Mouse (Mus musculus) liver, embryonic 12.5 days (tissue): ENCODE measurements around the gene BC030867. TPM values are rescaled to one million over a fixed set of nuclear protein-coding genes. Genes with fewer than 3 reads are reported as not detected.

Source experiments
- ATAC-seq: fragments of 200-750 bp; cut with Nextera tagmentation; 2 replicates; pipeline ENCODE4 v1.8.0; 2017; ENCODE audit warnings: moderate number of reproducible peaks, mild to moderate bottlenecking, moderate library complexity
- H3K27ac ChIP-seq: fragments of 300-500 bp; sonication (generic); 2 replicates; pipeline ENCODE4 v1.5.1; 2016; ENCODE audit warnings: mild to moderate bottlenecking
- H3K27me3 ChIP-seq: fragments of 300-500 bp; sonication (generic); replicated peaks from 2 replicates; pipeline ENCODE4 v1.6.1; 2016; ENCODE audit warnings: mild to moderate bottlenecking, moderate library complexity
- H3K36me3 ChIP-seq: fragments of 300-500 bp; sonication (generic); 2 replicates; pipeline ENCODE4 v1.6.1; 2016; ENCODE audit warnings: mild to moderate bottlenecking, moderate library complexity
- H3K4me1 ChIP-seq: fragments of 300-500 bp; sonication (generic); 2 replicates; pipeline ENCODE4 v1.6.1; 2016
- H3K4me2 ChIP-seq: fragments of 300-500 bp; sonication (generic); 2 replicates; pipeline ENCODE4 v1.6.1; 2016; ENCODE audit warnings: mild to moderate bottlenecking, moderate library complexity
- H3K4me3 ChIP-seq: fragments of 300-500 bp; sonication (generic); 2 replicates; pipeline ENCODE4 v1.5.1; 2016; ENCODE audit warnings: mild to moderate bottlenecking, moderate library complexity
- H3K9ac ChIP-seq: fragments of 300-500 bp; sonication (generic); 2 replicates; pipeline ENCODE4 v1.6.1; 2016; ENCODE audit warnings: mild to moderate bottlenecking, moderate library complexity
- H3K9me3 ChIP-seq: fragments of 300-500 bp; sonication (generic); replicated peaks from 2 replicates; pipeline ENCODE4 v1.6.1; 2016; ENCODE audit warnings: mild to moderate bottlenecking, moderate library complexity
- WGBS: fragments of 180-500 bp; shearing (Covaris S2); methylation state at CpG from one replicate; pipeline ENCODE4 v1.1.7; 2016; ENCODE audit not compliant: insufficient replicate concordance; 5-methylcytosine and 5-hydroxymethylcytosine counted together
- polyA plus RNA-seq: library from polyadenylated mRNA; unstranded; fragments of >200 nt; fragmentation: Nextera tagmentation; extraction: Ambion mirVana; gene quantifications from 2 replicates; pipeline ENCODE4 v1.2.1, GENCODE M21; 2016

The BC030867 gene
- polyA plus RNA-seq, 1 experiment from 2014 or later: 19.5 TPM

- Histone ChIP-seq H3K27me3 (peaks cover 22% of the 10 kb centered on the region), H3K4me2 (no peak overlapping the region), H3K4me3 (no peak overlapping the region), H3K27ac (no peak overlapping the region), H3K9ac (no peak overlapping the region), H3K36me3 (no peaks in the 10 kb centered on the region), H3K4me1 (peaks cover 22% of the 10 kb centered on the region), H3K9me3 (no peaks in the 10 kb centered on the region)
- 76% methylated on average over 6 of the region's 6 CpGs for WGBS
- ATAC-seq: no peak
These were observed 8.0 kb upstream of the BC030867 start for GRCm38 (mm10) chr11:102240636-102241035.

DNA sequence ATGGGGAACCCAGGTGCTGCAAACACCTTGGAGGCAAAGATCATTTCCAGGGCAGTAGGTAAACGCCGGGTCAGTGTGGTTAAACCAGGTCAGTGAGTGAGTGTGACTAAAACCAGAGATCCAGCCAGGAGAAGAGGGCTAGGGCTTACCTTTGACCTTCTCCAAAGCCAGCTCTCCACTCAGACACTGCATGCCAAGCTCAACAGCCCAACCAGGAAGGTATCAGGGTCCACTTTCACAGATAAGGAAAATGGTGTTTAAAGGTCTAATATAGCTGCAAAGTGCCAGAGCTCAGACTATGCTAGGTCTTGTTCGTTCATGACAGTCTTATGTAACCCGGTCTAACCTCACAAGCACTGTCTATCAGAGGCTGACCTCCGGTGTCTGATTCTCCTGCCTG is 7.4 kb upstream of the BC030867 start:
- Histone ChIP-seq H3K4me2 (no peak overlapping the region), H3K9me3 (no peaks in the 10 kb centered on the region), H3K9ac (no peak overlapping the region), H3K27me3 (peaks cover 26% of the 10 kb centered on the region), H3K4me1 (peaks cover 16% of the 10 kb centered on the region), H3K36me3 (no peaks in the 10 kb centered on the region), H3K4me3 (no peak overlapping the region), H3K27ac (no peak overlapping the region)
- 0 out of 2 replicates have a peak, but pooled peaks have one; percentile 37 for ATAC-seq
- WGBS: 66% methylated on average over 5 of the region's 5 CpGs

DNA sequence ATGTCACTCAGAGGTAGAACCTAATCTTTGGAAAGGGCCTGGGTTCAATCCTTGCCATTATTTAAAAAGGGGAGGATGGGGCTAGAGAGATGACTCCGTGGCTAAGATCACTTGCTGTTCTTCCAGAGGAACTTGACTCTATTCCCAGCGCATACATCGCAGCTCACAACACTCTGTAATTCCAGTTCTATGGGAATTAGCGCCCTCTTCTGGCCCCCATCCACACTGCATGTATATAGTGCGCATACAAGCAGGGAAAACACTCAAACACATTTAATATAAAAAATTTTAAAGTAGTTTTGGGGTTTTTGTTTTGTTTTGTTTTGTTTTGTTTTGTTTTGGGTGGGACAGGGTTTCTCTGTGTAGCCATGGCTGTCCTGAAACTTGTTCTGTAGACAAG is 6.8 kb upstream of the BC030867 start:
- H3K4me1 ChIP-seq: peaks cover 12% of the 10 kb centered on the region
- H3K4me3 ChIP-seq: no peak overlapping the region
- ATAC-seq: no peak
- H3K36me3 ChIP-seq: no peaks in the 10 kb centered on the region
- H3K9ac ChIP-seq: no peak overlapping the region
- no peak overlapping the region for H3K4me2 ChIP-seq
- H3K27ac ChIP-seq: no peak overlapping the region
- whole genome bisulfite sequencing: 50% methylated on average over 5 of the region's 5 CpGs
- no peaks in the 10 kb centered on the region for H3K9me3 ChIP-seq
- peaks cover 26% of the 10 kb centered on the region for H3K27me3 ChIP-seq

GRCm38 (mm10) chr11:102244926-102245449 is 3.7 kb upstream of the BC030867 start:
- Histone ChIP-seq H3K9ac (peak overlapping the region; percentile 48; the same call in 1 of the 2 replicates), H3K36me3 (no peaks in the 10 kb centered on the region), H3K27ac (no peak overlapping the region), H3K9me3 (no peaks in the 10 kb centered on the region), H3K4me2 (peak overlapping the region; percentile 60), H3K27me3 (peaks cover 20% of the 10 kb centered on the region), H3K4me3 (peak overlapping the region; percentile 36), H3K4me1 (peaks cover 21% of the 10 kb centered on the region)
- WGBS: 2% methylated on average over 32 of the region's 32 CpGs
- ATAC-seq: no peak

DNA sequence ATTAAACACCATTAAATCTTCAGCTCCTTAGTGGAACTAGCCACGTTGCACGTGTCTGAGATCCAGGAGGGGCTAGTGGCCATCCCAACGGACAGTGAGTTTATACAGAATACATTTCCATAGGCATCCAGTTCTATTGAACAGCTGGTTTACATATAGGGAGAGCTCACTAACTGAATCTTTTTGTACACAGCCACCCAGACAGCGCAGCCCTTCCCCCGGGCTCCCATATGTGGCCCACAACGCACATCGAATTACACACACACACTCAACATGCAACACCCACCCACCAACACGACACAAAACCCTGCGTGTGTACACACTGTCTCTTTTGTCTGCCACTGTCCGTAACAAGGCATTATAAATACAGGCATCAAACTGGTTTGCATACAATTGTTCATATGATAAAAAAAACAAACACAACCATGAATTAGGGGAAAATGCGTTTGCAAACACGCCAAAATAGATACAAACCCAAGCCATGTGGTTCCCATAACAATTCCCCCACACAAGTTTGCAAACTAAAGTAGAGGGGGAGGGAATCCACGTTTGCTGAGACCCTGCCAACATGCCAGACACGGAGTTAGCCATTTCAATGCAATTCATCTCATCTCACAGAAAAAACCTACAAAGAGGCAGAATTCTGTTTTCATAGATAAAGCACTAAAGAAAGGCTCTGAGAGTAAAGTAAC is 3.0 kb upstream of the BC030867 start:
- no peaks in the 10 kb centered on the region for H3K9me3 ChIP-seq
- peaks cover 20% of the 10 kb centered on the region for H3K27me3 ChIP-seq
- H3K9ac ChIP-seq: peak overlapping the region; percentile 48; the same call in 1 of the 2 replicates
- no peak overlapping the region; the same call in 1 of the 2 replicates for H3K4me3 ChIP-seq
- ATAC-seq: no peak
- peaks cover 3% of the 10 kb centered on the region for H3K36me3 ChIP-seq
- peaks cover 21% of the 10 kb centered on the region for H3K4me1 ChIP-seq
- H3K4me2 ChIP-seq: peak overlapping the region; percentile 60
- 64% methylated on average over 14 of the region's 14 CpGs for WGBS
- H3K27ac ChIP-seq: no peak overlapping the region

DNA sequence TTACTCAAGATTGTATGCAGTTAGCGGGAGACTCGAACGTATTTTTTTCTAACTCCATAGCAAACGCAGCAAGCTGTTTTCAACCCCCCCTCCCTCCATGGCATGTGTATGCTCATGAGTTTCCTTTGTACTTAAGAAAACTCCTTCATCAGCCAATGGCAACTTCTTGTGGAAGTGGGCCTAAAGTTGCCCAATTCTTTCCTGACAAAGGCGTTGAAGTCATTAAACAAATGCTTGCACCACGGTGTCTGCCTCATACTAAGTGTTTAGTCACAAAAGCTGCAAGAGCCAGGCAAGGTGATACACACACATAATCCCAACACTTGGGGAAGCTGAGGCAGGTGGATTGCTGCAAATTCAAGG is 2.4 kb upstream of the BC030867 start:
- Histone ChIP-seq H3K4me3 (no peak overlapping the region), H3K36me3 (peaks cover 8% of the 10 kb centered on the region), H3K9me3 (no peaks in the 10 kb centered on the region), H3K27ac (no peak overlapping the region), H3K4me2 (no peak overlapping the region), H3K4me1 (peaks cover 21% of the 10 kb centered on the region), H3K9ac (no peak overlapping the region), H3K27me3 (peaks cover 20% of the 10 kb centered on the region)
- 72% methylated on average over 6 of the region's 6 CpGs for WGBS
- ATAC-seq: no peak

DNA sequence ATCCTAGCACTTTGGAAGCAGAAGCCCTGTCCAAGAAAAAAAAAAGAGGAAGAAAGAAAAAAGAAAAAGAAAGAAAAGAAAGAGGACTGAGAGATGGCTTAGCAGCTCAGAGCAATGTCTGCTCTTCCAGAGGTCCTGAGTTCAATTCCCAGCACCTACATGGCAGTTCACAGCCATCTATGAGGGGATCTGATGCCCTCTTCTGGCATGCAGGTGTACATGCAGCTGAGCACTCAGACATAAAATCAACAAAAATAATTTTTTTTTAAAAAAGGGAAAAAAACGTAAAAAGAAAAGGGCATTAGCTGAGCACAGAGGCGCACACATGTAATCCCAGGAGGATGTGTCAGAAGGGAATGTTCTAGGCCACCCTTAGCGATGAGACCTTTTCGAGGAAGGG is 1.8 kb upstream of the BC030867 start:
- no peak for ATAC-seq
- H3K4me3 ChIP-seq: no peak overlapping the region
- no peaks in the 10 kb centered on the region for H3K9me3 ChIP-seq
- H3K36me3 ChIP-seq: peaks cover 14% of the 10 kb centered on the region
- peaks cover 20% of the 10 kb centered on the region for H3K27me3 ChIP-seq
- 73% methylated on average over 4 of the region's 4 CpGs for WGBS
- H3K9ac ChIP-seq: no peak overlapping the region
- H3K27ac ChIP-seq: no peak overlapping the region
- peaks cover 21% of the 10 kb centered on the region for H3K4me1 ChIP-seq
- no peak overlapping the region for H3K4me2 ChIP-seq

- Histone ChIP-seq H3K27me3 (peaks cover 15% of the 10 kb centered on the region), H3K4me2 (peak overlapping the region; percentile 92), H3K9ac (peak overlapping the region; percentile 85), H3K36me3 (peaks cover 29% of the 10 kb centered on the region), H3K4me3 (peak overlapping the region; percentile 82), H3K9me3 (no peaks in the 10 kb centered on the region), H3K4me1 (peaks cover 20% of the 10 kb centered on the region), H3K27ac (peak overlapping the region; percentile 76)
- ATAC-seq: peak; percentile 21; the same call in 1 of the 2 replicates
- WGBS: 10% methylated on average over 9 of the region's 9 CpGs
These were observed 839 bp downstream of the BC030867 start for GRCm38 (mm10) chr11:102249351-102250090.

GRCm38 (mm10) chr11:102257514-102257913 is 8.8 kb downstream of the BC030867 start:
- Histone ChIP-seq H3K9me3 (no peaks in the 10 kb centered on the region), H3K4me1 (peaks cover 12% of the 10 kb centered on the region), H3K27ac (no peak overlapping the region), H3K27me3 (no peaks in the 10 kb centered on the region), H3K9ac (no peak overlapping the region), H3K4me3 (no peak overlapping the region), H3K36me3 (peaks cover 81% of the 10 kb centered on the region), H3K4me2 (no peak overlapping the region)
- 63% methylated on average over 9 of the region's 9 CpGs for WGBS
- ATAC-seq: no peak

DNA sequence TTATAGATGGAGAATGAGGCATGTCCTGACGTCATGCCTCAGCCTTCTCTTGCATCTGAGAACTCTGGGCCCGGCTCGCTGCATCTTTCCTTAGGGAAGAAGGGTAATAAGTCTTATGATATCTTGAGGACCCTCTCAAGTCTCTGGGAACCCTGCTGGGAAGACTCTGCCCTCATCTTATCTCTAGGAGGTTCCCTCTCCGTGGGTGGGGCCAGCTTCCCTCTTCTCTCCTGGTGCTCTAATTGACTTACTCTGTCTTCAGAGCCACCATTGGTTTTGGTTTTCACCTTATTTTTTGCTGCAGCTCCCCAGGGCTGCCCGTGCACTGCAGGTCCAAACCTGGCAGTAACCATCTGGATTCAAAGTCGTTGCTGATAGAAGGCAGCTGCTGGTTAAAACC is 9.4 kb downstream of the BC030867 start:
- H3K4me2 ChIP-seq: no peak overlapping the region
- peaks cover 12% of the 10 kb centered on the region for H3K4me1 ChIP-seq
- H3K4me3 ChIP-seq: no peak overlapping the region
- no peaks in the 10 kb centered on the region for H3K9me3 ChIP-seq
- 69% methylated on average over 6 of the region's 6 CpGs for WGBS
- ATAC-seq: no peak
- H3K27me3 ChIP-seq: no peaks in the 10 kb centered on the region
- no peak overlapping the region; the same call in 1 of the 2 replicates for H3K27ac ChIP-seq
- 0 out of 2 replicates have a peak overlapping the region, but pooled peaks have one; percentile 8 for H3K9ac ChIP-seq
- H3K36me3 ChIP-seq: peaks cover 83% of the 10 kb centered on the region

DNA sequence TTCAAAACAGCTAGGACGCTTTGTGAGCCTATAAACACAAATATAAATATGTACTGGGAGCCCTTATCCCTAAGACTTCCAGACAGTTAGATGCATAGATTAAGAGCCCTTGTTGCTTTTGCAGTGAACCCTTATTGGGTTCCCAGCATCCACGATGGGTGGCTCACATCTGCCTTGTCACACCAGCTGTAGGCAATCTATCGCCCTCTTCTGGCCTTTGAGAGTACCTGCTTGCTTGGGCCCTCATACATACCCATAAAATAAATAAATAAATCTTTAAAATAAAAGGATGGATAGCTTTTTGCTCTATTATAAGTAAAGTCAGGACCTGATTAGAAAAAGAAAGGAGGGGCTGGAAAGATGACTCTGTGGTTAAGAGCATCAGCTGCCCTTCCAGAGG is 9.8 kb downstream of the BC030867 start:
- Histone ChIP-seq H3K9ac (0 out of 2 replicates have a peak overlapping the region, but pooled peaks have one; percentile 8), H3K9me3 (no peaks in the 10 kb centered on the region), H3K27ac (no peak overlapping the region), H3K4me2 (no peak overlapping the region), H3K27me3 (no peaks in the 10 kb centered on the region), H3K4me3 (no peak overlapping the region), H3K4me1 (peaks cover 12% of the 10 kb centered on the region), H3K36me3 (peaks cover 87% of the 10 kb centered on the region)
- WGBS: 82% methylated on average over 3 of the region's 3 CpGs
- no peak for ATAC-seq

GRCm38 (mm10) chr11:102263211-102263610 is 14.5 kb downstream of the BC030867 start:
- Histone ChIP-seq H3K4me2 (no peak overlapping the region), H3K4me1 (peaks cover 16% of the 10 kb centered on the region), H3K4me3 (no peak overlapping the region), H3K27ac (no peak overlapping the region), H3K9ac (no peak overlapping the region), H3K36me3 (peaks cover 68% of the 10 kb centered on the region), H3K9me3 (no peaks in the 10 kb centered on the region), H3K27me3 (no peaks in the 10 kb centered on the region)
- WGBS: 85% methylated on average over 7 of the region's 7 CpGs
- ATAC-seq: no peak
